Mouse (Mus musculus) kidney, postnatal 36 days (tissue): ENCODE results near the gene 3110009E18Rik.

Source experiments
- DNase-seq, 2 experiments: peaks; one replicate each; pipeline ENCODE4 v3.0.0; 2021 to 2022; ENCODE audit warnings: mixed read lengths in 2 of 2

The 3110009E18Rik gene

GRCm38 (mm10) chr1:120197189-120197588 lies 76.2 kb downstream of the 3110009E18Rik start:
- peak; percentile 54 to 86 for DNase-seq

GRCm38 (mm10) chr1:120198151-120198550 lies 77.2 kb downstream of the 3110009E18Rik start:
- DNase-seq: no peak

- no peak for DNase-seq
Measured at GRCm38 (mm10) chr1:120198942-120199341, 78.0 kb downstream of the 3110009E18Rik start.

DNA sequence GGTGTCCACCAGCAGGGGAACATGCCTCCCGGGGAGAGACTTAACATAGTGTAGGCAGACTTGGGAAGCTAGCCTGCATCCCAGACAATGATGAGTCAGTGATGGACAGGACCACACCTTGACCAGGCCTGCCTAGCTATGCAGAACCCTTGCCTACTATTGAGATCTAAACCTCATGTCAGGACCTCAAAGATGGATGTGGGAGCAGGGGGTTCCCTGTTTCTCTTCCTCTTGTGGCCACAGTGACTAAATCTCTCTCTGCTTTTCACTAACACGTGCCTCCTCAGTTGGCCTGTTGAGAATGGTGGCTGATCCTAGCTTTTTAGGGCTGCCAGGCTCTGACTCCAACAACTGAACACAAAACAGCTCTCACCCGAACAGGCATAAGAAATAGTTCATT lies 81.6 kb downstream of the 3110009E18Rik start:
- DNase-seq: no peak

GRCm38 (mm10) chr1:120203836-120204235 lies 82.8 kb downstream of the 3110009E18Rik start:
- DNase-seq: no peak

GRCm38 (mm10) chr1:120204834-120205233 lies 83.8 kb downstream of the 3110009E18Rik start:
- DNase-seq: no peak

- DNase-seq: peak; percentile 12 to 23
Measured at GRCm38 (mm10) chr1:120207568-120207967, 86.6 kb downstream of the 3110009E18Rik start.

DNA sequence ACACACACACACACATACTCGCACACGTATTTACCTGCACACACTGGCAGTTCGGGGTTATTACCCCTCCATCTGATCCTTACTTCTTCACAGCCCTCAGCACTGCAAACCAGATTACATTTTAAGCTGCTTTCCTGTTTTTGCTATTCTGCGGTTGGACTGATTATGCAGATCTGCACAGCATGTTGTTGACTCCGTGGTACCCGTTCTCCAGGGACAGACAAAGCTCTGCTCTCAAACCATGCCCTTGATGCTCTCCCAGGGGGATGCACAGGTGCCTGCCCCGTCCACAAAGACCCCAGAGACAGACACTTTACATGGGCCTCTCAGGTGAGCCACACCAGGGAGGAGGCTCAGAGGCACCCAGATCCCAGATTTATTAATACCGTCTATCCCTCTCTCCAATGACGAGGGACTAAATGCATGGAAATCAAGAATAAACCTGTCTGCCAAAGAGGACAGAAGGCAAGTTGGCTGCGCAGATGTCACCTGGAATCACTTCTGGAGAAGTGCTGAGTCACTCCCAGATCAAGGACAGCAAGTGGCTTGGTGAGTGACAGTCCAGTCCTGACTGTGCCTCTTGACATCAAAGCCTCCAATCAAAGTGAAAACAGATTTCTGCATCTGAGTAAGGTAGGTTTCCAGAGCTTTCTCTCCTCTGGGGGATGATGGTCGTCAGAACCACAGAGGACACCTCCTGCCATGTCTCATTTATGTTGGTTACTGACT lies 87.7 kb downstream of the 3110009E18Rik start:
- DNase-seq: no peak

DNA sequence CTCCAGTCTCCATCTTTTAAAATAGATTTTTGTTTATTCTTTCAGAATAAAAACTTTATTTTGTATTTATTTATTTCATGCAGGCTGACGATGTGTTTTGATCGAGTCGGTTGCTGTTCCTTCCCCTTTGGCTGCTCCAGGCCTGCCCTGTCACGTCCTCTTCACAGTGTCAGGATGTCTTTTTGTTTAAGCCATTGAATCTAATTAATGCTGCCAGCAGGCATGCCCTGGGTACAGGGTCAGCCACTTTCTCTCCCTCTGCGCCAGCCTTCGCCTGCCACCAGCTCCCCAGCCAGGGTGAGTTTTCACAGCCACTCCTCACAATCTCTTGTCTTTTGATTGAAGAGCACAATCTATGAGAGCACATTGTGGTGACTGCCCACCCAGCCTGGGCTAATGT lies 99.9 kb downstream of the 3110009E18Rik start:
- no peak for DNase-seq

GRCm38 (mm10) chr1:120221285-120221684 lies 100.3 kb downstream of the 3110009E18Rik start:
- no peak for DNase-seq

GRCm38 (mm10) chr1:120223613-120224012 lies 102.6 kb downstream of the 3110009E18Rik start:
- no peak for DNase-seq

DNA sequence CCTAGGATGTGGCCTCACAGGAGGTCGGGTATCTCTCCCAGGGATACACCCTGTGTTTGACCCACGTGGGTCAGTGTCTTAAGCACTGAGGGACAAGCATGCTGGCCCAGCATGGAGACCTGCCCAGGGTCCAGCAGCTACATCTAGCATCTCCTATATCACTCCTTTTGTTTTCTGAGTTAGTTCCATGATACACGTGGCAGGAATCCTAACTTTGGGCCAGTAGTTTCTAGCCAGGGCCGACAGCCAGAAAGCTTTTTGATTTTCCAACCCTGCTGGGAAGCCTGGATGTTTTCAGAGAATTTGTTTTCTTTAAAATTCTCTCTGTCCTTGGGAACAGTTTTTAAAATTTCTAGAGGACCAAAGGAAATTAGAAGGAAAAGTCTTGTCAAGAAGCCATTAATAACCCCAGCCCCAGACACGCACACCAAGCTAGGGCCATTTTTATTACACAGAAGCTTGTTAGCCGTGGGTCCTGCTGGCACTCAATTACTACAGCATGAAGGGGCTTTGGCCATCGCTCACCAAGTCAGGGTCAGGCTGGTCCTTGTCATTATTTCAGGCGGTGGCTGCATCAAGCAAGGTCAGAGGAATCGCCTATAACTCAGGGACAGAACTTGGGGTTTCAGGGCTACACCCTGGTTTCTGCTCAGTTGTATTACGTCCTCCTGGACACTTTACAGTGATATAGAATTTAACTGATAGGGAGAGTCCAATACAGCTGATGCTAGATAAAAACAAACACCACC lies 108.9 kb downstream of the 3110009E18Rik start:
- DNase-seq: no peak

DNA sequence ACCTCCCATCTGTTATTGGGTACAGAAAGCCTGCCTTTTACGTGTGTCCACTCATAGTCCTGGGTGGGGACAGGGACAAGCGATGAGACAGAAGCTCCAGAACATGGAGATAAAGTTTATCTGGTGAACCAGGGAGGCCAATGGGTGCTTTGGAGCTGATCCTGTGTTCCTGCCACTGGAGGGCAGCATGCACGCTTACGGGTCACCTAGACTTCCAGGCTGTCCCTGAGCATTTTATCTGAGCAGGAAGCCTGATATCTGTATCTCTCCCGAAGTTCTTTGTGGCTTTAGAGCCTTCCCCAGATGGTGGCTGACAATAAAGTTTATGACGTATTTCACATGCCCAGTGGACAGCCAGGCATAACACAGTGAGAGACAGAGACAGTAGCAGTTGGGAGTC lies 110.3 kb downstream of the 3110009E18Rik start:
- DNase-seq: peak; percentile 12 to 74

- DNase-seq: no peak
Measured at GRCm38 (mm10) chr1:120232170-120232569, 111.2 kb downstream of the 3110009E18Rik start.

DNA sequence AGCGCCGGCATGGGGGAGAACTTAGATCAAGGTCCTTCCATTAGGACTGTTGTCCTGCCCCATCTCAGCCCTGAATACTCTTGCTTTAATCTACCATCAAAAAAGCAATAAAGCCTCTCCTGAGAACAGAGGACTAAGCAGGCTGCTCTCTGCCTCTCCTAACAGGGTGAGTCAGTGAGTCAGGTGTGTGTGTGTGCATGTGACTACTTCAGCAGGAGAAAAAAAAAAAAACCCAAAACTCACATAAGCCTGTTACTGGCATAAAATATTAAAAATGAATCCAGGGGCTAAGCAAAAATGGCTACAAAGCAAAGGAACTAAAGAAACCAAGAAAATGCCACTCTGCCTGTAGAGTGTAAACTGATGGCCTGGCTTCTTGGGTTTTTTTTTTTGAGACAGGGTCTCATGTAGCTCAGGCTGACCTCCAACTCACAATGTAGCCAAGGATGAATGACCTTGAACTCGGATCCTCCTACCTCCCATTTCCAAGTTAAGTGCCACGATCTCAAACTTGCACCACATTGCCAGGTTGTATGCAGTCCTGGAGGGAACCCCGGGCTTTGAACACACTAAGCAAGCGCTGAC lies 114.7 kb downstream of the 3110009E18Rik start:
- no peak for DNase-seq

- no peak for DNase-seq
Measured at GRCm38 (mm10) chr1:120236424-120236823, 115.4 kb downstream of the 3110009E18Rik start.

DNA sequence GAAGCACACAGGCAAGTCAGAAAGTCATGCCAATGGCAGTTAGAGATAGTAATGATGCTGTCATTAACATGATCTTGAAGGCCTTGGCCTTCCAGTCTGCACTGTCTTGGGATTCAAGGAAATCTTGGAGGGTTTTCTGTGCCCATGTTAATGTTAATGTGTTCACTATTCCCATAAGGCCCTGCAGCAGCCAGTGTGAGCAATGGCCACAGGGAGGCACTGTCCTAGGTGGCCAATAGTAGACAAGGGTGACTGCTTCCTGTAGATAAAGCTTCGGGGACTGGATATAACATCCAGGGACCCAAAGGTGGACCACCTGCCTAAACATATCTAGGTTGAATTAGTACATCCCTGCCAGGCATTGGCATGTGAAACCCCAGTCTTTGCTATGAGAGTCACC lies 116.1 kb downstream of the 3110009E18Rik start:
- no peak for DNase-seq
